Mouse (Mus musculus) thymus, postnatal 10 days (tissue): Measurements from ENCODE around the gene Galnt17.

Experiments
- DNase-seq, 2 experiments: peaks; one replicate each; pipeline ENCODE4 v3.0.0; 2021; ENCODE audit warnings: low spot score in 2 of 2

Gene Galnt17

DNA sequence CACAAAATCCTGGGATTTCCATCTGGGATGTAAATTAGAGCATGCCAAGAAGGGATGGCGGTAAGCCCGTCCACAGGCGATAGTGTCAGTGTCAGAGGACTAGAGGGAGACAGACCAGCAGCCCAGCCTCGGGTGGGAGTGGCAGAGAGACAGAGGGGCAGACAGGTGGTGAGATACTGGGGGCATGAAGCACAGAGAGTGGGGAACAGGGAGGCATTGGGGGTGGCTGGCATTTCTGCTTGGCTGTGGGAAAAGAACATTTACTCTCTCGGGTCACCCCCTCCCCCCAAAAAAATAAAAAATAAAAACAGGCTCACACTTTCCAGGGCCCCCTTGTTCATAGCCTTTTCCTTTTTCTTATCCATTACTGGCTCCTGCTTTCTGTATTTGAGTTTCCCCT, 287.4 kb downstream of the Galnt17 start:
- DNase-seq, result no peak

GRCm38 (mm10) chr5:131019346-131019965, 288.8 kb downstream of the Galnt17 start:
- DNase-seq, result no peak

GRCm38 (mm10) chr5:131016066-131016465, 292.2 kb downstream of the Galnt17 start:
- no peak for DNase-seq

DNA sequence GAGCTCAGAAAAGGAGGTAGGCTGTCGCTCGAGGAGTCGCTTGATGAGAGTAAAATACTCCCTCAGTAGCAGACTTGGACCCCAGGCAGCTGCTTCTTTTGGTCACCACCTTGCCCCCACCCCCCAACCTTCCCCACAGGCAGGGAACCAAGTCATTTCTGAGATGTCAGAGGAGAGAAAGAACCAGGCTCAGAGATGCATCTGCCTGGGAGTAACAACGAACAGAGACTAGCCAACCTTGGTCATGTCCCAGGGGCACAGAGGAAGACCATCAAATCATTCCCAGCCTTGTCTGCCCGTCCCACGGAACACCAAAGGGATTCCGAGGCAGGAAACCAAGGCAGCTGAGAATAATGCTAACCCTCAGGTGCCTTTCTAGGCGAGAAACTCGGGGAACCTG, 293.0 kb downstream of the Galnt17 start:
- no peak for DNase-seq

DNA sequence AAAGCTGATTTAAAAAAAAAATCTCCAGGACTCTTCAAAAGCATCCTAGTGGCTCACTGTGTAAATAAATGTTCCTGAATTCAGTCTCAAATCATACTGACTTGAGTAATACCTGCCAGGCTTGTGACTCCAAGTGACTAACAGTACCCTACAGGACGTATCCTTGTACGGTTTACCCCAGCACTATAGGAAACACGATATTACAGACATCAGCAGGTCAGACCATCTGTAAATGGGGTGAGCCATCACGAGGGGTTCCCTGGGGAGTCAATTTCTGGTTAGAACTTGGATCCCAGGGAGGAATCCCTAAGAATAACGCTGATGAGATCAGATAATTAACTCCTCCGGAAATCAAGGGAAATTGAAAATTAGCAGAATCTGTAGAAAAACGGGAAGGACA, 294.5 kb downstream of the Galnt17 start:
- DNase-seq, result no peak

- DNase-seq, result no peak
Measured at GRCm38 (mm10) chr5:131013101-131013500, 295.2 kb downstream of the Galnt17 start.

DNA sequence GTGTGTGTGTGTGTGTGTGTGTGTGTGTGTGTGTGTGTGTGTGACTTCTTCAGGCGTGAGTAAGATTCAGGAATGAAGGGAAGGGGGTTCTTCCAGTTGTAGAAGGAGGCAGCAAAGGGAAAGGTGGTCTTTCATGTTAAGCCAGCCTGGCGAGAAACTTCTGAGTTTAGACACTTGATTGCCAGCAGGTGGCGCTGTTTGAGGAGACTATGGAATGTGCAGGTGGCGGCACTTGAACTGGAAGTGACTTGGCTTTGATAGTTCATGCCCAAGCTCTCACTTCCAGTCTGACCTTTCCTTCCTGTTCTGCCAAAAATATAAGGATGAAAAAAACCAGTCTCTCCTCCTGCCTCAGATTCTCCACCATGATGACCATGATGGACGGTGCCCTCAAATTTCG, 298.8 kb downstream of the Galnt17 start:
- no peak for DNase-seq

DNA sequence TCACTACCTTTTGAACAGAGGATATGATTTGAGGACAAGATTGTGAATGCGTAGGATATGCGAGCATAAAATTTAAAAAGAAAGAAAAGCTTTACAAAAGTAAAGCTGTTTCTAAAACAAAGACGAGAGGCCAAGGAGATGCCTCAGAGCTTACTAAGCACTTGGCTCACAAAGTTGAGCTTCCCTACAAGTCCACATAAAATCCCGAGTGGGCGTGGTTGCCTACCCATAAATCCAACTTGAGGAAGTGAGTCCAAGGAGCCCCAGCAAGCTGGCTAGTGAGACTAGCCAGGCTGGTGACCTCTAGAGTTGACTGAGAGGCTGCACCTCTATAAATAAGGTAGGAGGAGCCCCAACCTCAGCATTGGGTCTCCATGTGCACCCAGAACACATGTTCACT, 299.8 kb downstream of the Galnt17 start:
- no peak for DNase-seq

GRCm38 (mm10) chr5:131007871-131008505, 300.3 kb downstream of the Galnt17 start:
- no peak for DNase-seq

DNA sequence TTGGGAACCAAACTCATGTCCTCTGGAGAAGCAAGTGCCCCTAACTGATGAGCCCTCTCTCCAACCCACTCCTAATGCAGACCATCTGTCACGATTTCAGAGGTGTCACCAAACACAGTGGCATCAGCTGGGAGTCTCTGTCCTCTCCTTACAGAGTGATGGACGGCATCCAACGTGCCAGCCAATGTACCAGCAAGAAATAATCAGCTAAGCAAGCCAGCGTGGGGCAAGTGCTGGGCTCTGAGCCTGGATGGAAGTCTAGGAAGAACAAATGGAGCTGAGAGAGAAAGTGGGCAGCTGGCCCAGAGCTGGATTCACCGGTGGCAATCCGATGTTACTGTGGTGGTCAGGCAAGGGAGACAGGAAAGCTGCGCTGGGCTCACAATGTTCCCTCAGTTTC, 301.1 kb downstream of the Galnt17 start:
- no peak for DNase-seq

- DNase-seq, result no peak
Measured at GRCm38 (mm10) chr5:131006524-131006923, 301.8 kb downstream of the Galnt17 start.

DNA sequence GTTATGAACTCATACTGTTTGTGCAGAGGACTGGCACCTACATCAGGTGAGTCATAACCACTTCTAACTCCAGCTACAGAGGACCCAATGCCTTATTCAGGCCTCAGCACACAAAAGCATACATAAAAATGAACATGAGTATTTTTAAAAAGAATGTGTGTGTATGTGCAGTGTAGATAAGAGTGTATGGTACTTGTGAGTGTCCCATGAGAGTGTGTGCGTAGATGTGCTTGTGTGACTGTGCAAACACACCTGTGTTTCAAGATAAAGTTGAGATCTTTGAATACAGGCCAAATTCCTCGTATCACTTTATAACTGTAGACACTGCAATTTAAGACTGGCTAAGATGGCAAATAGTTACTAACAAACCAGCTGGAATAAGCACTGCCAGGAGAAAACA, 307.7 kb downstream of the Galnt17 start:
- DNase-seq, result no peak

DNA sequence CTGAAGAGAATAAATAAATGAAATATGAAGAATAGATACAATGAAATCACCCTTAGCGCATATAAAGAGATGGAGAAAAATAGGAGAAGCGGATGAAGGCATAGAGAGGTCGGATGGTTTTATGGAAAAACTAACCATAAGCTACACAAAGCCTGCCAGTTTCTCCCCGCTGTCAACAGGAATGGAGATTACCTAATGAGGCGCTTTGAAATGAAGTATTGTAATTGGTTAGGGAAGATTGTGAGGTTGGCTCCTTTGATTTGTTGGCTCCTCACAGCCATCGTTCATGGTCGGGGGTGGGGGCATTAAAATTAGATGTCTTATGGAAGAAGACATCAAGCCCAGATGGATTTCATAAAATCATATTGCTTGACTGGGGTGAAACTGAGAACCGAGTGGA, 329.0 kb downstream of the Galnt17 start:
- DNase-seq, result no peak

GRCm38 (mm10) chr5:130978871-130979270, 329.4 kb downstream of the Galnt17 start:
- no peak for DNase-seq

DNA sequence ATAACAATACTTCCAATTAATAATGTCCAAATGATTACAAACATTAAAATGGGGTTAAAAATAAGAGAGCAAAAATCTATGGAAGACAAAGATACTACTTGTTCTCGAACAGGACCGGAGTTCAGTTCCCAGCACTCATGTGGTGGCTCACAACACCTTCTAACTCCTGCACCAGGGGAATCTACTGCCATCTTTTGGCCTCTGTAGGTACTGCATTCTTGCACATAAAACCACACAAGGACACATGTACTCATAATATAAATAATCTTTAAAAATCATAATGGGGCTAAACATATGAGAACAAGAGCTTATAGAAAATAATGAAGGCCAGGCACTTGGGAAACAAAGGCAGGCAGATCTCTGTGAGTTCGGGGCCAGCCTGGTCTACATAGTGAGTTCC, 330.3 kb downstream of the Galnt17 start:
- no peak for DNase-seq

- DNase-seq, result no peak
Measured at GRCm38 (mm10) chr5:130952361-130952760, 355.9 kb downstream of the Galnt17 start.

DNA sequence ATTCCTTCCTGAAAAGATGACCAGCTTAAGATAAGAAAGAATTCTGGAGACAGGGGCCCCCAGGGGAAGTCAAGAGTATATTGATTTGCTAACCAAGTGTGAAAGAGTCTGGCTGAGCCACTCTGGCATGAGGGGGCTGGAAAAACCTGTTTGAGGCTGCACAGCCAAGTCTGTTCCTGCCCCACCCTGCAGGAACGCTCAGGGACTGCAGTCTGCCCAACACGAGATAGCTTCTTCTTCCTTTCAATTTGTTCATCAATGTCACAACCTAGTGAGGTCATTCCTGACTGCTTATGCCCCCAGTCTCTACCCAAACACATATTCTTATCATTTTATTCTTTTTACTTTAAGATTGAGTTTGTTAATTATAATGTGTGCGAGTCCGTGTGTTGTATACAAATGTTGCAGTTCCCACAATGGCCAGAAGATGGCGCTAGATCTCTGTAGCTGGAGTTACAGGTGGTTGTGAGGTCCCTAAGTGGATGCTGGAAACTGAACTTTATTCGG, 357.4 kb downstream of the Galnt17 start:
- no peak for DNase-seq

DNA sequence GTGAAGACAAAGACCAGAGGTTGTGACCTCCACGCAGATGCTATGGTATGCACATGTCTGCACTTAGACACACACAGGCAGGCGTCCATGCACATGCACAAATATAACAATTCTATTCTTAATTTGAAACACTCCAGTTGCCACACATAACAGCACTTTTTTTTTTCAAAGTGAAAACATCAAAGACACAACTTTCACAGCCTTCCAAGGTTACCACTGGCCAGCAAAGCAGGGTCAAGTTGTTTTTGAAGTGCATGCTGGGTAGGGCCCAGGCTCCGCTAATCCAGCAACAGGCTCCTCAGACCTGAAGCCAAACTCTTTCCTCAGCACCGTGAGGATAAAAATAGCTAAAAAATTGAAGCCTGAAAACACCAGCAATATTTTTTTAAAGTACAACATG, 357.9 kb downstream of the Galnt17 start:
- no peak for DNase-seq

DNA sequence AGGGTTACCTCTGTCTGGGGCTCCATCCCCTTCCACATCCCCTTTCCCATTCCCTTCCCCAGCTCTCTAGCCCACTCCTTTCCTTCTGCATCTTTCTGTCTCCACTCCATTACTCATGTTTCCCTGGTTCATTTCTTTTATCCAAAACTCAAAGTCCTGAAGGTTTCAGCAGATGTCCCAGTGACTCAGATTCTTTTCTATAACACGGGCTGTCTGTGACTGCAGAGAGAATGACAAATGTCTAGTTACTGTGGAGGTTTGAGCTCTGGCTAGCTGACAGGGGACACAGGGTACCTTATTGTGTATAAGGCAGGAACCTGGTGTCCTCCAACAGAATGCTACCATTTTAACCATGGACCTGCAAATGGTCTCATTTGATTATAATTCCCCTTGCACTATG, 358.6 kb downstream of the Galnt17 start:
- DNase-seq, result no peak

- DNase-seq, result no peak
Measured at GRCm38 (mm10) chr5:130938911-130939608, 369.2 kb downstream of the Galnt17 start.

DNA sequence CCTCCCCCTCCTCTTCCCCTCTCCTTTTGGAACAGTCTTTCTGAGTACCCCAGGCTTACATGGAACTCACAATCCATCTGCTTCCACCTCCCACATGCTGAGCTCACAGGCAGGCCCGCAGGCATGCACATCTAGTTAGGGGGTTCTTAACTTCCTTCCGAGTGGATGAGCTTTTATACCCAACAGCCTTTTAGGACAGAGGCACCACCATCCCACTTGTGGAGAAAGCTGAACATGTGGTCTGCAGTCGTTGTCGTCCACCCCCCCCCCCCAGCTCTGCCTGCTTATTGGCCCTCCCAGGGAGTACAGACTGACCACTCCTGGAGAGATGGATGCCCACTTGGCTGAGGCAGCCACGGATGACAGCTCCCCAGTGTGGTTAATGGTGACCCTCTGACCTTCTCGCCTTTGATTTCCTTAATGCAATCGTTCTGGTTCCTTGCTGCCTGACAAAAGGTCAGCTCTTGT, 370.0 kb downstream of the Galnt17 start:
- no peak for DNase-seq

- DNase-seq, result no peak
Measured at GRCm38 (mm10) chr5:130930999-130931398, 377.3 kb downstream of the Galnt17 start.

DNA sequence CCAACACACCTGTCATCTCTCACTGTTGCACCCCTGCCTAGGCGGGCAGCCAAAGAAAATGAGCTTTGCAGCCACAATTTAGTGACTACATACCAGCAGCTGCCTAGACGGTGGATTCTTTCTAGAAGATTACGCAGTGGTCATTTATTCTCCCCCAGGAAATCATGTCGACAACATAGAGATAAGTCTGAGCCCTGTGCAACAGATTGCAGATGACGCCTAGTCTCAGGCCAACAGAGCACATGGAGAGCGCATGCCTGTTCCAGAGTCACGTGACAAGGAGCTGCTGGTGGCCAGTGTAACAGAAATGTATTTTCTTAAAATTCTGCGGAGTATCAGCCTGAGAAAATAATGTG, 380.5 kb downstream of the Galnt17 start:
- no peak for DNase-seq
